Mouse (Mus musculus) C2C12 (cell line): Measurements from ENCODE around the gene Btbd1.

Experiments used
- CEBPB ChIP-seq: IDR thresholded peaks from one replicate; pipeline ENCODE4 v1.6.1; 2011; ENCODE audit warnings: low read depth, mild to moderate bottlenecking, control low read depth, moderate library complexity
- CTCF ChIP-seq: IDR thresholded peaks from one replicate; pipeline ENCODE4 v1.5.1; 2011; ENCODE audit not compliant: control insufficient read depth, insufficient read depth, insufficient read length
- MYOD1 ChIP-seq: IDR thresholded peaks from one replicate; pipeline ENCODE4 v1.6.1; 2011; ENCODE audit warnings: low read depth; ENCODE audit not compliant: control insufficient read depth, insufficient read length
- USF1 ChIP-seq: IDR thresholded peaks from one replicate; pipeline ENCODE4 v1.6.1; 2011; ENCODE audit warnings: low read depth, mild to moderate bottlenecking, control low read depth, moderate library complexity

DNA sequence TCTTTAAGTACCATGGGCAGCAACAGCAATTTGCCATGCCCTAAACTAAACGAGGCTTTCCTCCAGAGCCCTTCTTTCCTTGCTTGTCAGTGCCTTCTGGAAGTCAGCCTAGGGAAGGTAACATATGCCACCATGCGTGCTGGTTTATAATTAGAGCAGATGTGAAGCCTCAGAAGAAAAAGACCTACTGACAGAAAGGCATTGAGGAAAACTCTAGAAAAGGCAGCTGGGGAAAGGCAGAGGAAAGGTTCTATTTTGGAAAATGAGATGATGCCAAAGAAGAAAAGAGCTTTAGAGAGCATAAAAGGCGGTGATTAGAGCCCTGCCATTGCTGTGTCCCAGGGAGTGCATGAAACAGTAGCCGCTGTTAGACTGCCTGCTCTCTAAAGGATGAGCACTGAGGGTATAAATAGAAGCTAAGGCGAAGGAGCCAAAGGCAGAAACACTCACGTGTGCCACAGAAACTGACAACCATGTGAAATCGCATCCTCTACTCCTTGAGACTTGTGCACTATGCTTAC is 11.5 kb upstream of the Btbd1 start:
- TF ChIP-seq CTCF (no peak), MYOD1 (no peak), CEBPB (no peak), USF1 (no peak)
